Mouse (Mus musculus): Measurements from ENCODE around the gene Stfa3.
"Not testable (repeated sequence)": the region's sequence is repeated elsewhere in the genome, so short reads cannot be mapped to it uniquely, and the experiment has no call there.

Gene Stfa3

GRCm38 (mm10) chr16:36455342-36455802 is at the start of gene Stfa3:
Gene Stfa3, minus strand, starts transcription at chr16:36455392.
- no peak for DNase-seq (ENCODE audit: low spot score)

- no peak for DNase-seq (ENCODE audit: low spot score)
Measured at GRCm38 (mm10) chr16:36502286-36502685, 47.1 kb upstream of the Stfa3 start.

- no peak for DNase-seq (ENCODE audit: low spot score)
Measured at GRCm38 (mm10) chr16:36492420-36492819, 37.2 kb upstream of the Stfa3 start.

- DNase-seq (ENCODE audit: low spot score): no peak
Measured at GRCm38 (mm10) chr16:36476866-36477265, 21.7 kb upstream of the Stfa3 start.

- no peak for DNase-seq (ENCODE audit: low spot score)
Measured at GRCm38 (mm10) chr16:36475530-36475929, 20.3 kb upstream of the Stfa3 start.

- DNase-seq (ENCODE audit: low spot score): no peak
Measured at GRCm38 (mm10) chr16:36474849-36475248, 19.7 kb upstream of the Stfa3 start.

GRCm38 (mm10) chr16:36473217-36474216 is 18.3 kb upstream of the Stfa3 start:
- peak; percentile 48 for DNase-seq (ENCODE audit: low spot score)

GRCm38 (mm10) chr16:36471066-36471633 is 16.0 kb upstream of the Stfa3 start:
- peak; percentile 8 for DNase-seq (ENCODE audit: low spot score)

GRCm38 (mm10) chr16:36469955-36470478 is 14.8 kb upstream of the Stfa3 start:
- peak; percentile 69 for DNase-seq (ENCODE audit: low spot score)

- no peak for DNase-seq (ENCODE audit: low spot score)
Measured at GRCm38 (mm10) chr16:36469367-36469766, 14.2 kb upstream of the Stfa3 start.

- peak; percentile 14 for DNase-seq (ENCODE audit: low spot score)
Measured at GRCm38 (mm10) chr16:36468862-36469261, 13.7 kb upstream of the Stfa3 start.

- no peak for DNase-seq (ENCODE audit: low spot score)
Measured at GRCm38 (mm10) chr16:36467936-36468335, 12.7 kb upstream of the Stfa3 start.

GRCm38 (mm10) chr16:36465436-36465835 is 10.2 kb upstream of the Stfa3 start:
- no peak for DNase-seq (ENCODE audit: low spot score)

- no peak for DNase-seq (ENCODE audit: low spot score)
Measured at GRCm38 (mm10) chr16:36464076-36464475, 8.9 kb upstream of the Stfa3 start.

- DNase-seq (ENCODE audit: low spot score): peak; percentile 45
Measured at GRCm38 (mm10) chr16:36460426-36460825, 5.2 kb upstream of the Stfa3 start.

- DNase-seq (ENCODE audit: low spot score): not testable (repeated sequence)
Measured at GRCm38 (mm10) chr16:36420979-36421378, 34.2 kb downstream of the Stfa3 start.

GRCm38 (mm10) chr16:36408357-36408756 is 46.8 kb downstream of the Stfa3 start, which contains the start of gene Stfa2:
Gene Stfa2, minus strand, starts transcription at chr16:36408457.
- no peak for DNase-seq (ENCODE audit: low spot score)
